Mouse (Mus musculus) embryonic facial prominence, embryonic 15.5 days (tissue): Measurements from ENCODE around the gene Tnk2. TPM values are rescaled to one million over a fixed set of nuclear protein-coding genes. Genes with fewer than 3 reads are reported as not detected.

Experiments
- ATAC-seq: fragments of 200-750 bp; cut with Nextera tagmentation; 2 replicates; pipeline ENCODE4 v1.8.0; 2017; ENCODE audit warnings: low read depth, moderate TSS enrichment; ENCODE audit not compliant: insufficient number of reproducible peaks, low FRiP score, low TSS enrichment
- H3K27ac ChIP-seq: fragments of 300-500 bp; sonication (generic); replicated peaks from 2 replicates; pipeline ENCODE4 v1.5.1; 2015; ENCODE audit warnings: mild to moderate bottlenecking, inconsistent platforms
- H3K27me3 ChIP-seq: fragments of 300-500 bp; sonication (generic); 2 replicates; pipeline ENCODE4 v1.6.1; 2015; ENCODE audit warnings: inconsistent platforms
- H3K36me3 ChIP-seq: fragments of 300-500 bp; sonication (generic); 2 replicates; pipeline ENCODE4 v1.6.1; 2015; ENCODE audit warnings: mild to moderate bottlenecking, inconsistent platforms
- H3K4me1 ChIP-seq: fragments of 300-500 bp; sonication (generic); 2 replicates; pipeline ENCODE4 v1.6.1; 2015; ENCODE audit warnings: inconsistent platforms
- H3K4me2 ChIP-seq: fragments of 300-500 bp; sonication (generic); replicated peaks from 2 replicates; pipeline ENCODE4 v1.6.1; 2015; ENCODE audit warnings: mild to moderate bottlenecking, inconsistent platforms
- H3K4me3 ChIP-seq: fragments of 300-500 bp; sonication (generic); replicated peaks from 2 replicates; pipeline ENCODE4 v1.5.1; 2015; ENCODE audit warnings: mild to moderate bottlenecking, inconsistent platforms
- H3K9ac ChIP-seq: fragments of 300-500 bp; sonication (generic); 2 replicates; pipeline ENCODE4 v1.6.1; 2015; ENCODE audit warnings: inconsistent platforms
- H3K9me3 ChIP-seq: fragments of 300-500 bp; sonication (generic); replicated peaks from 2 replicates; pipeline ENCODE4 v1.6.1; 2016; ENCODE audit warnings: inconsistent platforms
- WGBS: fragments of 180-500 bp; shearing (Covaris S2); methylation state at CpG from one replicate; pipeline ENCODE4 v1.1.7; 2015; 5-methylcytosine and 5-hydroxymethylcytosine counted together
- polyA plus RNA-seq: library from polyadenylated mRNA; unstranded; fragments of >200 nt; fragmentation: Nextera tagmentation; extraction: Ambion mirVana; gene quantifications from 2 replicates; pipeline ENCODE4 v1.2.1, GENCODE M21; 2015

The Tnk2 gene
- polyA plus RNA-seq, 1 experiment from 2014 or later: 16.3 TPM

DNA sequence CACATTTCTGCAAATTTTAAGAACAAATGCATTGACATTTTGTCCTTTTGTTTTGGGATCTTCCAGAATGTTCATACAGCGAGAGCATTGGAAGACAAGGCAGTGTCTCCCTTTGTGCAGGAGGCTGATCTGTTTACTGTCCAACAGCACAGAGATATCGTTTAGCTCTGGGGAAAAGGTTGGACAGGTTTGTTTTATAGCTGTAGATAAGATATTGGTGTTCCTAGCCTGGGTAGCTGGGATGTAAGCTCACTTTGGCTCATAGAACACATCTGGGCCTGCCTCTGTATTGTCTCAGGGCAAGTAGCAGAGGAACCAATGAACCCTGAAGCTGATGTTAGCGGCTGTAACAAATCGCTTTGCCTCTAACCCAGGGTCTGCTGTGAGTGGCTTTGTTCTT lies 80.1 kb downstream of the Tnk2 start:
- no peaks in the 10 kb centered on the region for H3K9me3 ChIP-seq
- H3K4me2 ChIP-seq: no peak overlapping the region
- H3K27me3 ChIP-seq: no peaks in the 10 kb centered on the region
- no peak for ATAC-seq
- no peak overlapping the region for H3K4me3 ChIP-seq
- no peak overlapping the region for H3K27ac ChIP-seq
- WGBS: 76% methylated on average over 4 of the region's 4 CpGs
- H3K36me3 ChIP-seq: no peaks in the 10 kb centered on the region
- H3K4me1 ChIP-seq: no peaks in the 10 kb centered on the region
- H3K9ac ChIP-seq: no peak overlapping the region

DNA sequence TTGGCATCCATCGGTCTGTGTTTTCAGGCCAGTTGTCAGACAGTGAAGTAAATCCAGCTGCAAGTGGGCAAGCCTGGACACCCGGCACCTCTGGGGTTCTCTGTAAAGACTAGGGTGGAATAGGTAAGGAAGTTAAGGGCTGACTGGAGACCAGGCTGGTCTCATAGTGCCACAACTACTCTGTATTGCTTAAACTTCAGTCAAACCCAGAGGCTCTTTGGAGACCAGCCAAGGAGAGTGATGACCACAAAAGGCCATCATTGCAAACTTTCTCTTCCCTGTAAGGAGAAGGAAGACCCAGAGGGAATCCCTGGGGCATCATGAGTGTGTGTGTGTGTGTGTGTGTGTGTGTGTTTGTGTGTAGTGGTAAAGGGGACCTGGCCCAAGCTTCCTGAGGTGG lies 80.6 kb downstream of the Tnk2 start:
- no peaks in the 10 kb centered on the region for H3K4me1 ChIP-seq
- no peaks in the 10 kb centered on the region for H3K9me3 ChIP-seq
- H3K27ac ChIP-seq: no peak overlapping the region
- WGBS: 57% methylated on average over 2 of the region's 2 CpGs
- H3K9ac ChIP-seq: no peak overlapping the region
- H3K27me3 ChIP-seq: no peaks in the 10 kb centered on the region
- no peak overlapping the region for H3K4me2 ChIP-seq
- H3K4me3 ChIP-seq: no peak overlapping the region
- ATAC-seq: no peak
- no peaks in the 10 kb centered on the region for H3K36me3 ChIP-seq

DNA sequence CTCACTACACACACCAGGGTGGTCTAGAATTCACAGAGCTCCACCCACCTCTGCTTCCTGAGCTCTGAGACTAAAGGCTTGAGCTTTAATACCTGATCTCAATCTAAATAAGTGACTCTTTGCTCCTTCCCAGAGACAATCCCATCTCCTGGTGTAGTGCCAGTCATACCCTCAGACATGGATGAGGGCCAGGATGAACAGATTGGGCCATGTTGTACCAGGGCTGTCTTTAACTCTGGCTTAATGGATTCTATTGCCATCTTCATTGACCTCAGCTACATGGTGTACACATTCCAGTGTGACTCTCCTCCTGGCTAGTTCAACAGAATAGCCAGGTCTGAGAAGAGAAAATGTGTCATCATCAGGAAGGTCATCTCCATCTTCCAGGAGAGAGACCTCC lies 82.8 kb downstream of the Tnk2 start:
- Histone ChIP-seq H3K4me2 (no peak overlapping the region), H3K9ac (no peak overlapping the region), H3K27ac (no peak overlapping the region), H3K4me3 (no peak overlapping the region), H3K36me3 (no peaks in the 10 kb centered on the region), H3K9me3 (no peaks in the 10 kb centered on the region), H3K27me3 (no peaks in the 10 kb centered on the region), H3K4me1 (no peaks in the 10 kb centered on the region)
- no peak for ATAC-seq

DNA sequence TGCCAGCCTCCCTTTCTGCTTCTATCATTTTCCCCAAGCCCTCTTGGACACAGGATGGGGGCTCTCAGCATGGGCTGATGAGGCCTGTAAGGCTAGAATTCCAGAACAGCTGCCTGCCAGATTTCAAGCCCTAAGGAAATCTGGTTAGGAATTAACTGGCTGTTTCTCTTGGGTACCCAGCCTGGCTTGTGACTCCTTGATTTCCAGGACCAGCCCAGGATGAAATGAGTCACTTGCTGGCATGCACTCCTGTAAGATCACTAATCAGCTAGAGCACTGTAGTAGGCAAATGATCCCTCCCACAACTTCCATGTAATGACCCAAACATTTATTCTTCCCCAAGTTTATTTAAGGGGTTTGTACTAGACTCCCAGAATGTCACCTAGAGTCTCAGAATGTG lies 84.6 kb downstream of the Tnk2 start:
- H3K4me3 ChIP-seq: no peak overlapping the region
- H3K4me2 ChIP-seq: no peak overlapping the region
- H3K27me3 ChIP-seq: no peaks in the 10 kb centered on the region
- no peak overlapping the region for H3K9ac ChIP-seq
- no peaks in the 10 kb centered on the region for H3K9me3 ChIP-seq
- H3K36me3 ChIP-seq: no peaks in the 10 kb centered on the region
- H3K27ac ChIP-seq: no peak overlapping the region
- H3K4me1 ChIP-seq: no peaks in the 10 kb centered on the region
- ATAC-seq: no peak

DNA sequence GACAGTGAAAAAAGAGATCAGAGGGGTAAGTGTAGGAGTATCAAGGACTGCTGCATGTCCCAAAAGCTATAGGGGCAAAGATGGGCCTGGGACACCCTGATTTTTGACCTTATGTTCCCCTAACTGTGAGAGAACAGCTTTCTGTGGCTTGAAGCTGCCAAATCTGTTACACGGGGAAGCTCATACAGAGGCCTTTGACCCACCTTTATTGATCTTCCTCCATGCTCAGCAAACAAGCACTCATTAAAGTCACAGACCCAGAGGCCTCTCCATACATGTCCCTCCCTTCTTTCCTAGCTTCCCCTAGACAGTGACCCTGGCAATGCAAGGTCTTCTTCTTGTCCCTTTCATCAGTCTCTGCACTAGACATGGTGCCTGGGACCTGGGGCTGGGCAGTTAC lies 85.1 kb downstream of the Tnk2 start:
- H3K9ac ChIP-seq: no peak overlapping the region
- no peak overlapping the region for H3K4me3 ChIP-seq
- ATAC-seq: no peak
- H3K27me3 ChIP-seq: no peaks in the 10 kb centered on the region
- H3K4me2 ChIP-seq: no peak overlapping the region
- H3K36me3 ChIP-seq: no peaks in the 10 kb centered on the region
- H3K4me1 ChIP-seq: no peaks in the 10 kb centered on the region
- WGBS: 85% methylated on average over 1 of the region's 1 CpGs
- H3K9me3 ChIP-seq: no peaks in the 10 kb centered on the region
- no peak overlapping the region for H3K27ac ChIP-seq

Other genes starting within 250 kb of the Tnk2 start
- 0.30 and 0.35 TPM in 2 replicates for gene Tm4sf19, start 243.4 kb upstream of the Tnk2 start, polyA plus RNA-seq
- gene Tctex1d2, start 224.2 kb upstream of the Tnk2 start, polyA plus RNA-seq: 31.5 and 39.0 TPM in 2 replicates
- gene Pcyt1a, start 213.0 kb upstream of the Tnk2 start, polyA plus RNA-seq: 39.7 and 41.3 TPM in 2 replicates
- gene Slc51a, start 156.0 kb upstream of the Tnk2 start, polyA plus RNA-seq: 0.16 TPM in 1 of 2 replicates, not detected in the other
- not detected in 2 replicates for gene Zdhhc19, start 147.6 kb upstream of the Tnk2 start, polyA plus RNA-seq
- gene Tfrc, start 35.0 kb upstream of the Tnk2 start, polyA plus RNA-seq: 19.8 and 24.0 TPM in 2 replicates
- 1.2 and 2.3 TPM in 2 replicates for gene Muc4, start 92.0 kb downstream of the Tnk2 start, polyA plus RNA-seq
- 0.55 and 1.2 TPM in 2 replicates for gene Muc20, start 153.6 kb downstream of the Tnk2 start, polyA plus RNA-seq
- not detected in 2 replicates for gene Smbd1, start 166.6 kb downstream of the Tnk2 start, polyA plus RNA-seq
- gene Fyttd1, start 233.6 kb downstream of the Tnk2 start, polyA plus RNA-seq: 90.0 and 99.3 TPM in 2 replicates
- 22.8 and 23.7 TPM in 2 replicates for gene Rubcn, start 233.9 kb downstream of the Tnk2 start, polyA plus RNA-seq